Mouse (Mus musculus) Patski (cell line): Measurements from ENCODE around the gene Fxyd7. TPM values are rescaled to one million over a fixed set of nuclear protein-coding genes. Genes with fewer than 3 reads are reported as not detected.

Experiments
- ATAC-seq: fragments of 100-300 bp; one replicate; pipeline ENCODE4 v1.8.0; 2021
- CTCF ChIA-PET: fragments of 350-600 bp; sonication (Branson Sonifier 250); formaldehyde crosslinking; loops from one replicate; lab custom pipeline; 2022; ENCODE audit warnings: inconsistent platforms; lab: Charles Lee
- POLR2A ChIA-PET: fragments of 350-600 bp; sonication (Branson Sonifier 250); formaldehyde crosslinking; loops from one replicate; lab custom pipeline; 2022; ENCODE audit warnings: antibody characterized with exemption, inconsistent platforms; lab: Charles Lee
- DNase-seq: peaks from one replicate; pipeline ENCODE4 v3.0.0-alpha.2; 2011; ENCODE audit warnings: low read depth, low spot score
- H3K27me3 ChIP-seq: fragments of 371-371 bp; one replicate; pipeline ENCODE4 v1.5.1; 2021
- CTCF ChIP-seq: fragments of 100-300 bp; IDR thresholded peaks from one replicate; pipeline ENCODE4 v1.5.1; 2021
- in situ Hi-C: fragments of 300-500 bp; cut with MboI; formaldehyde crosslinking; loops from 3 replicates; pipeline ENCODE4 v1.11.1; 2018; ENCODE audit warnings: low pct_unique_long_range_greater_than_20kb, mixed read lengths
- polyA plus RNA-seq: library from polyadenylated mRNA; unstranded; gene quantifications from one replicate; pipeline ENCODE4 v1.2.3, GENCODE M21; 2021

The Fxyd7 gene
- polyA plus RNA-seq, 1 experiment from 2014 or later: not detected

DNA sequence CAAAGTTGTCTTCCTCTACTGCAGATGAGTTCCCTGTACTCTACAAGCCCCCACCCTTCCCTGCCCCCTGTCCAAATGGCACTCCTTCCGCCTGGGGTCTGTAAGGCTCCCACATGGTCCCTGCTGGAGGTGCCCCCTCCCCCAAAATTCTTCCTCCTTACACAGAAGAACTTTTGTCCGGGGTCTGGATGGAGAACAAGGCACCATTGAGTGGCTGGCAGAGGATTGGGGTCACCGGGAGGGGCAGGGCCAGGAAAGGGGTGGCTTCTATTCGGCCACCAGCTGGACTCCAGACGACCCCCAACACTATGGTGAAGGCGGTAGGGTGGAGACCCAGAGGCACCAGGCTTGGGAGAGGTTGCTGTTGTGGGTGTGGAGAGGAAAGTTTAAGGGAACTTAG, 26.2 kb upstream of the Fxyd7 start:
- POLR2A ChIA-PET: no interaction called here

DNA sequence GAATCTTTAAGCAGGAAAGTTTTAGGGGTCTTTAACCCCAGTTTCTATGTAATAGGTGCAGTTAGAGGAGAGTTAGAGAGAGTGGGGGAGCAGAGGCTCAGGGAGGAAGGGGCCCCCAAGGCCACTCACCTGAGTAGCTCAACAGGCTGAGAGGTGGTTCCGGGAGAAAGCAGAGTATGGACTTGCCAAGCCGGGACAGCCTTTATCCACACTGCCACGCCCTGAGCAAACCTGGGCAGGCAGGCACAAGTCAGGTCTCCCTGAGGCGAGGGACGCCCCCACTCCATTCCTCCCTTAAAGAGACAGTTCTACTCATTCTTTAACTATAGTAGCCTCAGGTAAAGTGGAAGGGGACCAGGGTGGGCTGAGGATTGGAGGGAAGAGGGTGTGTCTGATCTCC, 25.2 kb upstream of the Fxyd7 start, which contains the start of gene Fxyd3:
Fxyd3 (minus strand) TSS at position 213 of the 400 bp plus-strand sequence.
- in situ Hi-C loops: no loop called here
- POLR2A ChIA-PET: no interaction called here
- no peak for TF ChIP-seq CTCF
- no peaks in the 10 kb centered on the region for H3K27me3 ChIP-seq
- ATAC-seq (no peak), DNase-seq (no peak)
- CTCF ChIA-PET: no interaction called here

More for the DNA sequence above, 26.2 kb upstream of the Fxyd7 start:
- CTCF ChIA-PET: interaction anchor here (0.9 to 1.8 kb wide), 5 partner anchors 10 to 20 kb away, joined by 3 to 9 read pairs (median 6); partner anchors contain the start of gene Lgi4
- no peak for TF ChIP-seq CTCF
- ATAC-seq (no peak), DNase-seq (no peak)
- H3K27me3 ChIP-seq: no peaks in the 10 kb centered on the region
- in situ Hi-C loops: no loop called here

DNA sequence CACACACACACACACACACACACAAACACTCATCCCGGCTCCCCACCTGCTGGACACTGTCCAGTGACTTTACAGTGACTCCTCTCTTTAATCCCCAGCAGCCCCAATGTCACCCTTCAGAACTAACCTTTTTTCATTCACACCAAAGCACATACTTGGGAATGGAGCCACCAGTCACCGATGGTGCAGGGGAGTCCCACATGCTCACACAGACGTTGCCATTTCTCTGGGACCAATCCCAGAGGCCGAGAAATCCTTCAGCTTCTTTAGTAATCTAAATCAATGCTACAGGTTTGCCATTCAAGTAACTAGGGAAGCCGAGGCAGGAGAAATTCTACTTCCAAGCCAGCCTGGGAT, 23.4 kb upstream of the Fxyd7 start:
- DNase-seq (no peak), ATAC-seq (no peak)
- H3K27me3 ChIP-seq: no peaks in the 10 kb centered on the region
- no peak for TF ChIP-seq CTCF
- in situ Hi-C loops: no loop called here
- ChIA-PET POLR2A (no interaction called here), CTCF (no interaction called here)

DNA sequence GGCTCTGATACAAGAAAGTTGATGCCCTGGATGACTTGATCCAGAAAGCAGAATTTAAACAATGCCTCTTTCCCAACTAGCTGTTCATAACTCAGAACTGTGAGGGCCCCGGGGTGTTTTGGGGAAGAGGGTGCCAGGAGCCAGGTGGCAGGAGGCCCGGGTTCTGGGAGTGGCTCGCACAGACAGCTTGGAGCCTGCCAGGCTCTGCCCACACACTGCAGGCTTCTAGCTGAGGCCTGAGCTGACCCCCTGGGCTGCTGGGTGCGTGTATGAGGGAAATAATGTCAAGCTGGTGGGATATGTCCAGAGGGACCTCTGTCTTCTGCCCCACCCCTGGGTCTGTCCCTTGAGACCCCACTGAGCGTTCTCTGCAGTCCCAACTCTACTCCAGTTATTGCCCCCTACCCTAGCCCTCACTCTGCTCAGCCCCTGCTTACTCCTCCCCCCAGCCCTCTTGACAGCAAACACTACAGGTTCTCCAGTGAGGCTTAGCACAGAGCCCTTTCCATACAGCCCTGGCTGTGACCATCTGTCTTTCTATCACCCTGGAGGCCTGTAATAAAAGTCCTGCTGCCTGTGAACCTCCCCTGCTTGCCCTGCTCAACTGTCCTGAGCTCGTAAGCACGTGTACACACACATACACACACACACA, 22.9 kb upstream of the Fxyd7 start:
- no peak for TF ChIP-seq CTCF
- ChIA-PET CTCF (no interaction called here), POLR2A (no interaction called here)
- DNase-seq (no peak), ATAC-seq (no peak)
- no peaks in the 10 kb centered on the region for H3K27me3 ChIP-seq
- in situ Hi-C loops: no loop called here

DNA sequence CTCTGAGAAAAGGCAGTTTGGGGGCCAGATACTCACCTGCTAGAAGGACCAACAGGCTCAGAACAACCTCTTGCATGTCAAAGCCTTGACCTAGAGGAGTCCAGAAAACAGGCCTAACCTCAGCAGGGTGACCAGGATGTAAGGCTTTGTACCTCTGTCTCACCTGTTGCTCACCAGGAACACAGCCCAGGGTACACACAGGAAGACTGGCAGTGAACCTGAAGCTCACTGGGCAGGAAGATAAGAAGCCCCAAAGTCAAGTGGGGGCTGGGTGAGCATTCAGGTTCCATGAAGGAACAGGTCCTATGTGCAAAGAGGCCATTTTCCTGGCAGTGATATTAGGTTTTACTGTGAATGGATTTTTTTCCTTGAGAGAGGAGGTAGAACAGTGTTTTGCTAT, 22.3 kb upstream of the Fxyd7 start:
- in situ Hi-C loops: no loop called here
- ChIA-PET POLR2A (no interaction called here), CTCF (no interaction called here)
- no peaks in the 10 kb centered on the region for H3K27me3 ChIP-seq
- ATAC-seq: no peak
- TF ChIP-seq CTCF: no peak
- no peak for DNase-seq

DNA sequence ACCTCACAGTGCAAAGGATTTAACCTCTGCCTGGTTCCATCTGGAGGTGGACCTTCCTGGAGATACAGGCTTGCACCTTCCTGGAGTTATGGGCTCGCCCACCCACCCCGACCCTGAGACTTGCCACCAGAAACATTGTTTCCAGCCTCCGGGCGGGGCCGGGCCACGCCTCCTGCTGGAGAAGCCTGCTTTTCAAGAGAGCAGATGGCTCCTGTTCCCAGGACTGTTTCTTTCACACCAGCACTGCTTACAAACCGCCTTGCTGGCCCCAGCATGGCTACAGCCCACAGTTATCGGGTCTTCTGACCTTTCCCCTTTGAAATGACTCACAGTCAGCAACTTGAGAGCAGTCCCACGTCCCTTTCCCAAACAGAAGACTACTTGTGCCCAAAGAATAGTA, 21.1 kb upstream of the Fxyd7 start:
- DNase-seq (no peak), ATAC-seq (no peak)
- in situ Hi-C loops: no loop called here
- POLR2A ChIA-PET: no interaction called here
- CTCF ChIA-PET: no interaction called here
- TF ChIP-seq CTCF: no peak
- no peaks in the 10 kb centered on the region for H3K27me3 ChIP-seq

DNA sequence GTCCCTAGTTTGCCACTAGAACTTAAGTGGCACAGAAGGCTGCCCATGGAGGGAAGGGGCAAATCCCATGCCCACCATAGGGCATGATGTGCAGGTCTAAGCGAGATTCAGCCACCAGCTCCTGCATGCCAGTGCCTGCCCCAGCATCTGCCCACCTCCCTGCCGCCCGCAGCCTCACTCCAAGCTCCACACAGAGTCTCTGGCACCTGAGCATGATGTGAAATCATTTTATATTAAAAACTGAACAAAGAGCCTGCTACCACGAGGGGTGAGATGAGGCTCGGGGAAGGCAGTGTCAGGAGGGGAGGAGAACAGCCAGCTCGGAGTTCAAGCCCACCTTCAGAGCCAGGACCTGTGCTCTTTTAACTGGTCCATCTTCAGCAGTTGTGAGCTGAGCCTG, 19.1 kb upstream of the Fxyd7 start:
- ChIA-PET CTCF (no interaction called here), POLR2A (no interaction called here)
- no peak for DNase-seq
- H3K27me3 ChIP-seq: no peaks in the 10 kb centered on the region
- in situ Hi-C loops: no loop called here
- TF ChIP-seq CTCF: no peak
- ATAC-seq: no peak

DNA sequence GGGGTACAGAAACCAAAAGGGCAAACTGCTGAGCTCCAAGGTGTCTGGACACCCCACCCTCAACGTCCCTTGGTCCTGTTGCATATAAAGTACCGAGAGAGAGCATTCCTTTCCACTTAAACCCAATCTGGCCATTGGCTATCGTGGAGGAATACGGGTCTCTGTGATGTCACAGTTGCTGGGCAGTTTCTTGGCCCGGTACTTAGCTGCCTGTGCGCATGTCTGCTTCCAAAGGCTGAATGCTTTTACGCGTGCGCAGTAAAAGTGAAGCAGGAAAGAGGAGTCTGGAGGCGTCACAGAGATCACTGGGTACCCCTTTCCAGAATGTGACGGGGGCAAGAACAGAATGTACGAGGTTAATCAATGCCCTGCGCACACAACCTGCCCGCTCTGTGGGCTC, 18.2 kb upstream of the Fxyd7 start:
- TF ChIP-seq CTCF: no peak
- POLR2A ChIA-PET: no interaction called here
- H3K27me3 ChIP-seq: no peaks in the 10 kb centered on the region
- CTCF ChIA-PET: interaction anchor here (2.1 kb wide), 1 partner anchor 11 kb away, joined by 8 read pairs; the partner anchor contains the start of gene Lgi4
- in situ Hi-C loops: no loop called here
- ATAC-seq (no peak), DNase-seq (no peak)

DNA sequence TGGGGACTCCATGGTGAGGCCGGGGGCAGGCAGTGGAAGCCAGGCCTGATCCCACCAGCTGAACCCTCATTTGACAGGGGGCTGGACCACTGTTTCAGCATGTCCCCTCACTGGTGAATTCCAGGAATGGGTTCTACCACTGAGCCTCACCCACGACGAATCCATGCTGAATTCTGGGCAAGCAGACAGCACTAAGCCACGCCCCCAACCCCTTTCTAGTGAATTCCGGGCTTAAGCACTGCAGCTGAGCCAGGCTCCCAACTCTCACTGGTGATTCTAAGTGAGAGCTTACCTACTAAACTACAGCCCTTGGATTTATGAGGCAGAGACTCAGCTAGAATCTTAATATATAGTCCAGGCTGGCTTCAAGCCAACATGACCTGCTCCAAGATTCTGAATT, 16.6 kb upstream of the Fxyd7 start:
- CTCF ChIA-PET: interaction anchor here (2.1 kb wide), 1 partner anchor 9 kb away, joined by 8 read pairs; the partner anchor contains the start of gene Lgi4
- POLR2A ChIA-PET: no interaction called here
- no peaks in the 10 kb centered on the region for H3K27me3 ChIP-seq
- TF ChIP-seq CTCF: no peak
- no peak for DNase-seq
- ATAC-seq: no peak
- in situ Hi-C loops: no loop called here

DNA sequence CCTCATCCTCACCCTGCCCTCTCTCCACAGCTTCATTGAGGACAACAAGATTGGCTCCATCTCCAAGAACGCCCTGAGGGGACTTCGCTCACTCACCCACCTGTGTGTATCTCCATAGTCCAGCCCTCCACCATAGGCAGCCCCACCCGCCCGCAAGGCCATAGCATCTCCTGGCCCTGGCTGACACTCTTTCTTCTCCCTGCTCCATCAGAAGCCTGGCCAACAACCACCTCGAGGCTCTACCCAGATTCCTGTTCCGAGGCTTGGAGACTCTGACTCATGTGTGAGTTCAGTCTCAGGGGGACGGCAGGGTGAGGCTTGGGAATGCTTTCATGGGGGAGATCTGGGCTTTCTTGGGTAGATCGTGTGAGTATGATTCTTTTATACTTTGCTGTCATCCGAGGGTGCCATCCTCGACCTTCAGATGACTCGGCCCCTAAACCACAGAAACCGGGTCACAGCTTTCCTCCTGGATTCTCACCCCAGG, 11.8 kb upstream of the Fxyd7 start:
- in situ Hi-C loops: no loop called here
- ChIA-PET POLR2A (no interaction called here), CTCF (interaction anchor here (1.3 kb wide), 1 partner anchor 35 kb away, joined by 5 read pairs; no protein-coding TSS in a partner anchor)
- ATAC-seq (no peak), DNase-seq (no peak)
- TF ChIP-seq CTCF: no peak
- H3K27me3 ChIP-seq: no peaks in the 10 kb centered on the region

DNA sequence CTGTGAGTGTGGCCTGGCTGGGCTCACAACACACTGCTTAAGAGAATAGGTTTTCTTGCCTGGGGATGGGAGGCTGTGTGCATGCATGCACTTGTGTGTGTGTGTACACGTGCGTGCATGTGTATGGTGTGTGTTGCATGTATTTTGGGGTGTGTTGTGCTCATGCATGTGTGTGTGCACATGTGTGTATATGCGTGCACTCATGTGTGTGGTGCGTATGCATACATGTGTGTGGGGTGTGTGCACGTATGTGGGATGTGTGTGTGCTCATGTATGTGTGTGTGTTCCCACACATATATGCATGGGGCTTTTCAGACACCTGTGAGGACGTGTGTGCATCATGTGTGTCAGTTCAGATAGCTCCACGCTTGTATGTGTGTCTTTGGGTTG, 9.3 kb upstream of the Fxyd7 start:
- DNase-seq (no peak), ATAC-seq (no peak)
- no peak for TF ChIP-seq CTCF
- CTCF ChIA-PET: no interaction called here
- POLR2A ChIA-PET: no interaction called here
- H3K27me3 ChIP-seq: no peaks in the 10 kb centered on the region
- in situ Hi-C loops: no loop called here
